Mouse (Mus musculus) large intestine, adult 2 months (tissue): ENCODE data around the gene Cplx1. TPM values are rescaled to one million over a fixed set of nuclear protein-coding genes. Genes with fewer than 3 reads are reported as not detected.
"Not testable (repeated sequence)": the region's sequence is repeated elsewhere in the genome, so short reads cannot be mapped to it uniquely, and the experiment has no call there.

Experiments used
- DNase-seq: peaks from one replicate; pipeline ENCODE4 v3.0.0-alpha.2; 2012; ENCODE audit warnings: low read depth, low spot score
- WGBS: fragments of 180-500 bp; shearing (Covaris S2); methylation state at CpG from one replicate; pipeline ENCODE4 v1.1.7; 2018; 5-methylcytosine and 5-hydroxymethylcytosine counted together
- polyA plus RNA-seq: library from polyadenylated mRNA; depleted of rRNA; stranded (reverse); fragments of >200 nt; gene quantifications from 2 replicates; pipeline ENCODE4 v1.2.3, GENCODE M21; 2012; rRNA removed

Gene Cplx1
- polyA plus RNA-seq, 1 experiment: 0.38 TPM

DNA sequence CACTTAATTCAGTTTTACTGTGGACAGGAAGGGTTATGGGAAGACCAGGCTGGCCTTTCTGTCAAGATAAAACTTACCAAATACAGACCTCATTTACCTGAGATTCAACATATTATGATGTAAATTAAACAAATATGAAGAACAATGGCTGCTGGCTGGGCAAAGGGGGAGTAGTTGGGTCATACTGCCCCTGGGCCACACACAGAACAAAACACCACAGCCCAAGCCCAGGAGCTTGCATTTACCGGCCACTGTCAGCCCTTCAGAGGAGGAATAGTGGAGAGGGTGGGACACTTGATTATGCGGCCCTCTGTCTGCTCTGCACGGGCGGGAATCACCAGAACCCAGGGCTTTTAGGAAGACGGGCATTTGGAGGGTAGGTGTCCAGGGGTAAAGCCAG, 30.9 kb downstream of the Cplx1 start:
- WGBS: 78% methylated on average over 5 of the region's 5 CpGs
- no peak for DNase-seq

DNA sequence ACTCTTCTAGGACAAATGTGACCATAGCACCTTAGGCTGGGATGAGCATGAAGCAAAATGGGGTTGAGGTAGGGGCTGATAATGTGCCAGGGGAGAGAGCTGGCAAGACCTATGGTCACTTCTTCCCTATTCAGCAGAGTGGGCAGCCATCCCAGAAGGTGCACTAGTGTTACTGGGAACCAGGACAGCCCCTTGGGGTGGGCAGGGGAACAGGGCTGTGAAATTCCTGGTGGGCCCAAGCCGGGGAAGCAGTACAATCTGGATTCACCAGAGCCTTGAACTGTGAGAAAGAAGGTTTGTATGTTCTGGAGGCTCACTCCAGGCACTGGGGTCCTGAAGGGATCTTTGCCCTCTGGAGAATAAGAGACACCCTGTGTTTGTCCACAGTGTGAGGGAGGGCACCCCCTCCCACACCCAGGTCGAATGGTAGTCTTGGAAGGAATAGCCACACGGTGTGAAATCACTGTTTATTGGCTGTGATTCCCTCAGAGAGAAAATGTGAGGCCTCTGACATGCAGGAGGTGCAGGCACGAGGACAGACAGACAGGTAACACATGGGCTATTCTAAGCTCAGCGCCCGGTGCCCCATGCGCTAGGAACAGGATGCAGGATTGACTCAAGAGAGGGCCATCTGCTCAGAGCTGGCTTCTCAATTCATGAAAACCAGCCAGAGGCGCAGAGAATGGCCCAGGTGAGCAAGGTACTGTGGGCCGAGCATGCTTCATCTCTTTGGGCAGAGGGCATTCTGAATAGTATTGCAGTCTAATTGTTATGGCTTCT, 31.5 kb downstream of the Cplx1 start:
- 64% methylated on average over 9 of the region's 9 CpGs for WGBS
- DNase-seq: no peak

DNA sequence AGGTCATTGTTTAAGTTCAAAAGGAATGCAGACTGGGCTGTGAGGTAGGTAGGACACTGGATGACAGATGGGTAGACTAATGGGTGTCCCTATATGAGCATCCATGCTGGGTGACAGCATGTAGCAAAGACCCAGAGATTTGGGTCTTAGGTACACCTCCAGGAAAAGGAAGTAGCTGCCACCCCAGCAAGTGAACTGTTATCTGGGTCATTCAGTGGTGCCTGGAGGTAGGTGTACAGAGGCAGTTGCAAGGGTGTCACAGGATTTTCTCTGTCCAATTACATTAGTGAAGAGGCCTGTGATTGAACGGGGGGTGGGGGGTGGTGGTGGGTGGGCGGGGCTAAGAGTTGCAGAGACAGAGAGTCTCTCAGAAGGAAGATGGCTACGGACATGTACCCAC, 33.2 kb downstream of the Cplx1 start:
- 76% methylated on average over 3 of the region's 3 CpGs for WGBS

DNA sequence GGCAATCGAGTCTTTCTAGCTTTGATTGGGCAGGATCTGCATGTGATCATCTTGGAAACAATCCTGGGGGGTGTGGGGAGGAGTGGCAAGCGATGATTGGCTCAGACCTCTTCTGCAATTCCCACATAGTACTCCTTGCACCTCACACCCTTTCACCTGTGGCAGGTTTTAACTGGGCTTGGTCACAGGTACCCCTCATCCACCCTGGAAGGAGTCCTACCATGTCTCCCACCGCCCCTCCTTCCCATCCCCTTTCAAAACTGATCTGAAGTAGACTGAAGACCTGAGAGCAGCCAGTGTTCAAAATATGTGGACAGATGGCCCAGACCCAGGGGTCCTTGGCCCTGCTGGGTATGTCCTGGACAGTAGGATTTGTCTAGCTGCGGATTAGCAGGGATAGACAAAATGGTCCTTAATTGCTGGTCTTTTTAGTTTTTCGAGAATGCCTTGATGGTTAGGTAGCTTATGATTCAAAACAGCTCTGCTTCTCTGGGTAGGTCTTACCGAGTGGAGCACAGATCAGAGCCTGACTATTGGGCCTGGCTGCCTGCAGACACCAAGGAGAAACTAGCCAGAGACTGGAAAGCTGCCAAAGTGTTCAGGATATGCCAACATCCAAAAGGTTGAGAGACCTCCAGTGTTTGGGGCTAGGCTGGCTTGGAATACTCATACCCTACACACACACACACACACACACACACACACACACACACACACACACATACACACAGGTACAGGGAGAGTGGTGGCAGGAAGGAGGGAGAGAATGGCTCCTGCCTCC, 34.1 kb downstream of the Cplx1 start:
- 59% methylated on average over 6 of the region's 6 CpGs for WGBS
- DNase-seq: no peak

More for the DNA sequence above, 33.2 kb downstream of the Cplx1 start:
- DNase-seq: no peak

DNA sequence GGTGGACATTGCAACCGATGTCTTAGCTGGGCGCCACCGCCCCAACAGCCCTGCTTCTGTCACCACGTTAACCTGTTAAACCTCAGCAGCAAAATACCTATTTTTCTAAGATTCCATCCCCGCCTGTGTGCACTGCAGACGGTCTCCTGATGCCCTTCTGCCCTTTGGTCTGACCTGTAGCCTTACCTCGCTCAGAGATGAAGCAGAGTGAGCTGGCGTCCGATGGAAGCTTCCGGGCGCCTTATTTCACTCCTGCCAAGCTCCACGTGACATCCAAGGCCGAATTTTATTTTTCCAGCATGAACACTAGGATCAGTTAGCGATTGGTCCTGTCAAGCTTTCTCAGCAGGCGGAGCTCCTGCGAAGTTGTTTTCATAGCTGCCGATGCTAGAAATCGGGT, 47.5 kb downstream of the Cplx1 start:
- DNase-seq: no peak

DNA sequence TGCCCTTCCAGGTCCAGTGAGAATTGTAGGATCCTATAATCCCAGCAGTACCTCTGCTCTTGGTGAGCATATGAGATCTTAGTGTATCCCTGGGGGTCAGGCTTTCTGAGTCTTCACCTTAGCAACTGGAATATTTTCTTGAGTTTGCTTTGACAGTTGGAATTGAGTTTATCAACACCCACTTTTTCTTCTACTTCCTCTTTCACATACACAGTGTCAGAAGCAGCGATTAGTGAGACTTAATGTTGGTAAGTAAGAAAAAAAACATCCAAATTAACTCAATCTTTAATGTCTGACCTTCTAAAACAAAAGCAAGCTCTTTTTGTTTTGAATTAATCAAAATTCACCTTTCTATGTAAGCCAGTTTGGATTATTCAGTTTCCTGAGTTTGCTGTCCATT, 48.3 kb downstream of the Cplx1 start:
- no peak for DNase-seq
- WGBS: 90% methylated on average over 1 of the region's 1 CpGs

More for the DNA sequence above, 47.5 kb downstream of the Cplx1 start:
- 91% methylated on average over 18 of the region's 18 CpGs for WGBS

DNA sequence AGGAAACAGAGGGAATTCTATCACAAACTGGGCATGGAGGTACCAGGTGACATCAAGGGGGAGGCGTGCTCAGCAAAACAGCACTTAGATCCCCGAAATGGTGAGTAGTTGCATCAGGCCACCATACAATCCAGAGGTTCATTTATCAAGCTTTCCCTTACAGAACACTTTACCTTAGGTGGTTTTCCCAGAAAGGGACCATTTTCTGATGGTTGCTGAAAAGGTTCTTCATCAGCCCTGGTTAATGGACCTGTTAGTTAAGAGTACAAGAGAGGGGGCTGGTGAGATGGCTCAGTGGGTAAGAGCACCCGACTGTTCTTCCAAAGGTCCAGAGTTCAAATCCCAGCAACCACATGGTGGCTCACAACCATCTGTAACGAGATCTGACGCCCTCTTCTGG, 63.7 kb downstream of the Cplx1 start:
- 95% methylated on average over 5 of the region's 5 CpGs for WGBS
- DNase-seq: not testable (repeated sequence)

DNA sequence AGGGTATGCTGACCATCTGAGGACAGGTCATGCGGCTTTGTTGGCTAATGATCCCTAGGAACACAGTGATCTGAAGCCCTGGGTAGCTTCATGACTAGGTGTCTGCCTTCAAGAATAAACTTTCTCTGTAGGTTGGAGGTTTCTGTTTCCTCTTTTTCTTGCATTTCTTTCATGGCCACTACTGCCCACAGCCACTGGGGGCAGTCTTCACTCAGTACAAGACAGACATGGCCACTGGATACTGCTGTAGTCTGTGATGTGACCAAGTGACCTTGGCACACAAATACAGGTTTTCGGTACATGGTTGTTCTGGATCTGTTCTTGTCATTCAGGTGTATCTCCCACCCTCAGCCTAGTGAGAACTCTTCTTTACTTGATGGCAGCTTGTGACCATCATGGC, 64.6 kb downstream of the Cplx1 start:
- 91% methylated on average over 2 of the region's 2 CpGs for WGBS
- DNase-seq: no peak

DNA sequence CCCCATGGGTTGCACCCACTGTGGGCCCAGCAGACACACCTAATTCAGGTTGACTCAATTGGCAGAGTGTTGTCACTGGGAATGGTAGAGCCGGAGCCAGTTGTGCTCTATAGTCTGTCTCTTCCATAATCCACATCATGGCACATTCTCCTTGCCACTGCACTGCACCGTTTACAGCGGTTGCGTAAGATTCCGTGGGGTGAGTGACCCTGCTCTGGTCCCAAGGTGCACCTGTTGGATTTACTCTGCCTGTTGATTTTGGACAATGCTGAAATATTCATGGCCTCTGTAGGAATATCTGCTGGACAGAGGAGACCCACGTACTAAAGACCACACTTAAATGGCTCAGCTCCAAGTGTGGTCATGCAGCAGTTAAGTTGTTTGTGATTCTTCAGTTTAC, 66.8 kb downstream of the Cplx1 start:
- WGBS: 80% methylated on average over 6 of the region's 6 CpGs
- DNase-seq: no peak

DNA sequence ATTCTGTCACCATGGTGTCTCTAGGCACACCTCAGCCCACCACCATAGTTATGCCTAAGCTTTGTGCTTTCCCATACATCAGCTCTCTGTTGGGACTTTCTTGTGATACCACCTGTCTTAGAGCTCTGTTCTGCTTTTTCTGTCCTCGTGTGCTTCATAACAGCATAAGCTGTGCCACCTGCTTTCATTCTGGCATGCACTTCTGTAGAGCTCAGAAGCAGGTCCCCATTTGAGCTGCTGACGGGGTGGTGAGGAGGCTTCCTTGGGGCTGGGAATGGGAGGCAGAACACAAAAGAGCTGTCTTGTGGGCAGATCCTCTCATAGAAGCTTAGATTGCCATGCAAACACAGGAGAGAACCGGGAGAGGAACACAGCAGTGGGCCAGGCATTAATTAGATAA, 73.8 kb downstream of the Cplx1 start:
- DNase-seq: no peak
- 93% methylated on average over 3 of the region's 3 CpGs for WGBS

DNA sequence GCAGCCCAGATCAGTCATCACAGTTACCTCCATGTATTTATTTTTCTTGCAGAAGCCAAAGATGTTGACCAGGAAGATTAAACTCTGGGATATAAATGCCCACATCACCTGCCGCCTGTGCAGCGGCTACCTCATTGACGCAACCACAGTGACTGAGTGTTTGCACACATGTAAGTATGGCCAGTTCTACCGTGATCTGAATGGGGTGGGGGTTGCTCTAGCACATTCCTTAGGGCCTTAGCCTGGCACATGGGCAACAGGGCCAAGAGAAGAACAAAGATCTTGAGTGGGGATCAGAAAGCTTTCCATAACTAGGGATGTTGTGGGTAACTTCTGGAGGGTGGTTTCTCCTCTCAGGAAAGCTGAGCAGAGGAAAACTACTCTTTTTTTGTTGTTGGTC, 76.1 kb downstream of the Cplx1 start:
- no peak for DNase-seq
- 85% methylated on average over 4 of the region's 4 CpGs for WGBS

DNA sequence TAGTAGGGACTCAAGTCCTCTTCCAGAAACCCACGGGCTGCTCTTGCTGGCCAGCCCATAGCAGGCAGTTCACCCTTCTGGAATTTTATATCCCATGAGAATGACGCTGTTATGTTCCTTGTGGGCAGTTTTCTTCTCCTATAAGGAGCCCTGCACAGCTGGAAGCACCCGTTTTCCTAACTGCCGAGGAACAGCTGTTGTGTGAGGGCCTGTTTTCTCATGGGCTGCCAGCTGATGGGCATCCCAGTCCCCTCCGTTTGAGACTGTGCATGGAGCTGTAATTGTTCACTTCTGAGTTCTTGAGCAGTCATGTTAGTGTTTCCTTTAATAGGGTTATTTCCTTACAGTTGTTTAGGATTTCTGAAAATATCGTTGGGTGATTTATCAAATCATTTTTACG, 80.2 kb downstream of the Cplx1 start:
- DNase-seq: no peak

More for the DNA sequence above, 80.2 kb downstream of the Cplx1 start:
- WGBS: 65% methylated on average over 7 of the region's 7 CpGs

Other genes starting within 250 kb of the Cplx1 start
- gene Pigg, start 237.4 kb downstream of the Cplx1 start, polyA plus RNA-seq: 6.0 and 9.3 TPM in 2 replicates
- 0.61 and 0.70 TPM in 2 replicates for gene Gm42517, start 182.1 kb downstream of the Cplx1 start, polyA plus RNA-seq
- gene Pde6b, start 161.6 kb downstream of the Cplx1 start, polyA plus RNA-seq: 0.03 TPM in 1 of 2 replicates, not detected in the other
- gene Atp5k, start 115.6 kb downstream of the Cplx1 start, polyA plus RNA-seq: 103 and 114 TPM in 2 replicates
- gene Mfsd7a, start 101.1 kb downstream of the Cplx1 start, polyA plus RNA-seq: 10.5 and 14.6 TPM in 2 replicates
- 10.4 and 12.1 TPM in 2 replicates for gene Pcgf3, start 88.8 kb downstream of the Cplx1 start, polyA plus RNA-seq
- 102 and 141 TPM in 2 replicates for gene Gak, start 79.7 kb upstream of the Cplx1 start, polyA plus RNA-seq
- gene Tmem175, start 79.7 kb upstream of the Cplx1 start, polyA plus RNA-seq: 26.3 and 32.6 TPM in 2 replicates
- 7.7 and 16.0 TPM in 2 replicates for gene Idua, start 110.3 kb upstream of the Cplx1 start, polyA plus RNA-seq
- gene Dgkq, start 119.6 kb upstream of the Cplx1 start, polyA plus RNA-seq: 29.1 and 72.1 TPM in 2 replicates
- not detected in 2 replicates for gene Slc26a1, start 125.5 kb upstream of the Cplx1 start, polyA plus RNA-seq
- 27.6 and 31.8 TPM in 2 replicates for gene Fgfrl1, start 142.4 kb upstream of the Cplx1 start, polyA plus RNA-seq
- 0.31 and 0.38 TPM in 2 replicates for gene Rnf212, start 225.0 kb upstream of the Cplx1 start, polyA plus RNA-seq
- gene Tmed11, start 245.3 kb upstream of the Cplx1 start, polyA plus RNA-seq: not detected in 2 replicates